Mouse (Mus musculus) myocyte (in vitro differentiated cells): ENCODE data around the gene Tead3. TPM values are rescaled to one million over a fixed set of nuclear protein-coding genes. Genes with fewer than 3 reads are reported as not detected.
A peak's percentile ranks its signal among the peaks of the same experiment; 100 is the strongest.

Source experiments
- H3K27me3 ChIP-seq: one replicate; pipeline ENCODE4 v1.6.1; 2011; ENCODE audit not compliant: control insufficient read depth, insufficient read depth, insufficient read length
- H3K36me3 ChIP-seq: one replicate; pipeline ENCODE4 v1.6.1; 2011; ENCODE audit not compliant: control insufficient read depth, insufficient read depth
- H3K4me2 ChIP-seq: one replicate; pipeline ENCODE4 v1.6.1; 2011; ENCODE audit warnings: low read depth, control low read depth
- H3K4me3 ChIP-seq: one replicate; pipeline ENCODE4 v1.5.1; 2011; ENCODE audit warnings: mild to moderate bottlenecking, control low read depth, moderate library complexity
- H3K79me2 ChIP-seq: one replicate; pipeline ENCODE4 v1.6.1; 2011; ENCODE audit not compliant: control insufficient read depth, insufficient read depth
- H3ac ChIP-seq: one replicate; pipeline ENCODE4 v1.6.1; 2011; ENCODE audit not compliant: control insufficient read depth, insufficient read length
- CEBPB ChIP-seq: IDR thresholded peaks from 2 replicates; pipeline ENCODE4 v1.6.1; 2011; ENCODE audit warnings: mild to moderate bottlenecking, moderate library complexity; ENCODE audit not compliant: poor library complexity, insufficient read depth, severe bottlenecking
- E2F4 ChIP-seq: IDR thresholded peaks from one replicate; pipeline ENCODE4 v1.6.1; 2011; ENCODE audit warnings: mild to moderate bottlenecking, control low read depth, moderate library complexity; ENCODE audit not compliant: insufficient read depth
- MAX ChIP-seq: IDR thresholded peaks from one replicate; pipeline ENCODE4 v1.6.1; 2011; ENCODE audit warnings: low read depth, mild to moderate bottlenecking, control low read depth
- MYOD1 ChIP-seq, 3 experiments: IDR thresholded peaks; one replicate each; pipeline ENCODE4 v1.6.1; 2011; ENCODE audit warnings: control low read depth in 2 of 3, low read depth in 2 of 3, mild to moderate bottlenecking in 2 of 3, moderate library complexity in 1 of 3; ENCODE audit not compliant: insufficient read length in 2 of 3, control insufficient read depth in 1 of 3
- MYOG ChIP-seq, 3 experiments: IDR thresholded peaks; one replicate each; pipeline ENCODE4 v1.6.1; 2011; ENCODE audit warnings: control low read depth in 2 of 3, low read depth in 2 of 3, mild to moderate bottlenecking in 2 of 3; ENCODE audit not compliant: insufficient read length in 2 of 3, control insufficient read depth in 1 of 3, insufficient read depth in 1 of 3
- POLR2A ChIP-seq: IDR thresholded peaks from one replicate; pipeline ENCODE4 v1.6.1; 2011; ENCODE audit warnings: low read depth, mild to moderate bottlenecking, control low read depth, moderate library complexity; ENCODE audit not compliant: insufficient read length
- POLR2AphosphoS2 ChIP-seq: IDR thresholded peaks from one replicate; pipeline ENCODE4 v1.6.1; 2011; ENCODE audit warnings: low read depth, control low read depth; ENCODE audit not compliant: insufficient read length
- REST ChIP-seq: IDR thresholded peaks from one replicate; pipeline ENCODE4 v1.6.1; 2011; ENCODE audit warnings: mild to moderate bottlenecking, control low read depth, moderate library complexity; ENCODE audit not compliant: insufficient read depth, insufficient read length
- SRF ChIP-seq: IDR thresholded peaks from one replicate; pipeline ENCODE4 v1.6.1; 2011; ENCODE audit warnings: low read depth; ENCODE audit not compliant: control insufficient read depth, insufficient read length
- TCF12 ChIP-seq: IDR thresholded peaks from one replicate; pipeline ENCODE4 v1.6.1; 2011; ENCODE audit warnings: mild to moderate bottlenecking, control low read depth; ENCODE audit not compliant: poor library complexity, insufficient read depth, severe bottlenecking
- TCF3 ChIP-seq: IDR thresholded peaks from one replicate; pipeline ENCODE4 v1.6.1; 2011; ENCODE audit warnings: low read depth, control low read depth; ENCODE audit not compliant: insufficient read length
- USF1 ChIP-seq: IDR thresholded peaks from one replicate; pipeline ENCODE4 v1.6.1; 2011; ENCODE audit warnings: low read depth, mild to moderate bottlenecking, control low read depth, moderate library complexity
- polyA plus RNA-seq: library from polyadenylated mRNA; unstranded; fragments of >200 nt; fragmentation: generic; extraction: Trizol; gene quantifications from one replicate; pipeline ENCODE4 v1.2.1, GENCODE M21; 2012; ENCODE audit warnings: missing spikeins

Gene Tead3
- polyA plus RNA-seq, 1 experiment, result 20.1 TPM

GRCm38 (mm10) chr17:28349264-28349880 lies 1.2 kb downstream of the Tead3 start:
- Histone ChIP-seq H3K79me2 (peaks cover 46% of the 10 kb centered on the region), H3K27me3 (no peaks in the 10 kb centered on the region), H3K4me3 (peak overlapping the region; percentile 73), H3K4me2 (peak overlapping the region; percentile 97), H3ac (peak overlapping the region; percentile 80), H3K36me3 (no peaks in the 10 kb centered on the region)
- no peak for TF ChIP-seq MYOG (IDR thresholded peaks at IDR 0.05; ENCODE audit: control insufficient read depth in 1 of 3, insufficient read depth in 1 of 3, insufficient read length in 2 of 3, low read depth in 2 of 3)
- no peak for TF ChIP-seq CEBPB
- TF ChIP-seq REST, result no peak
- TF ChIP-seq E2F4, result no peak
- no peak for TF ChIP-seq MAX
- TF ChIP-seq POLR2A, result no peak
- TF ChIP-seq MYOD1 (IDR thresholded peaks at IDR 0.05; ENCODE audit: control insufficient read depth in 1 of 3, insufficient read length in 2 of 3, low read depth in 2 of 3), result no peak
- no peak for TF ChIP-seq POLR2AphosphoS2
- no peak for TF ChIP-seq TCF3
- TF ChIP-seq SRF, result no peak
- no peak for TF ChIP-seq USF1
- TF ChIP-seq TCF12, result no peak

- no peak for TF ChIP-seq SRF
- no peak for TF ChIP-seq TCF3
- TF ChIP-seq POLR2AphosphoS2, result no peak
- no peak for TF ChIP-seq REST
- no peak for TF ChIP-seq MAX
- TF ChIP-seq CEBPB, result no peak
- no peak for TF ChIP-seq POLR2A
- H3K79me2 ChIP-seq, result peaks cover 57% of the 10 kb centered on the region
These were observed 2.4 kb downstream of the Tead3 start for GRCm38 (mm10) chr17:28348211-28348610.

GRCm38 (mm10) chr17:28347327-28347726 lies 3.3 kb downstream of the Tead3 start:
- no peaks in the 10 kb centered on the region for H3K36me3 ChIP-seq
- H3K27me3 ChIP-seq, result no peaks in the 10 kb centered on the region
- TF ChIP-seq CEBPB (no peak), REST (no peak), E2F4 (no peak), SRF (no peak), USF1 (no peak), TCF3 (no peak), TCF12 (no peak), MYOG (IDR thresholded peaks at IDR 0.05; ENCODE audit: control insufficient read depth in 1 of 3, insufficient read depth in 1 of 3, insufficient read length in 2 of 3, low read depth in 2 of 3) (no peak), POLR2A (no peak), MAX (no peak), POLR2AphosphoS2 (no peak), MYOD1 (IDR thresholded peaks at IDR 0.05; ENCODE audit: control insufficient read depth in 1 of 3, insufficient read length in 2 of 3, low read depth in 2 of 3) (no peak)
- H3ac ChIP-seq, result no peak overlapping the region
- peak overlapping the region; percentile 6 for H3K4me2 ChIP-seq
- H3K79me2 ChIP-seq, result peaks cover 66% of the 10 kb centered on the region
- no peak overlapping the region for H3K4me3 ChIP-seq

More at GRCm38 (mm10) chr17:28348211-28348610, 2.4 kb downstream of the Tead3 start:
- Histone ChIP-seq H3K4me2 (peak overlapping the region; percentile 97), H3K36me3 (no peaks in the 10 kb centered on the region), H3ac (no peak overlapping the region), H3K4me3 (peak overlapping the region; percentile 73), H3K27me3 (no peaks in the 10 kb centered on the region)

GRCm38 (mm10) chr17:28345882-28346281 lies 4.7 kb downstream of the Tead3 start:
- Histone ChIP-seq H3K4me2 (peak overlapping the region; percentile 72), H3K36me3 (no peaks in the 10 kb centered on the region), H3K27me3 (no peaks in the 10 kb centered on the region), H3ac (peak overlapping the region; percentile 23), H3K79me2 (peaks cover 76% of the 10 kb centered on the region), H3K4me3 (no peak overlapping the region)
- no peak for TF ChIP-seq POLR2A
- TF ChIP-seq MYOG (IDR thresholded peaks at IDR 0.05; ENCODE audit: control insufficient read depth in 1 of 3, insufficient read depth in 1 of 3, insufficient read length in 2 of 3, low read depth in 2 of 3), result peak in 1 of 3 experiments; percentile 52
- peak in 2 of 3 experiments; percentile 78 to 84 for TF ChIP-seq MYOD1 (IDR thresholded peaks at IDR 0.05; ENCODE audit: control insufficient read depth in 1 of 3, insufficient read length in 2 of 3, low read depth in 2 of 3)

GRCm38 (mm10) chr17:28345271-28345721 lies 5.3 kb downstream of the Tead3 start:
- Histone ChIP-seq H3K36me3 (no peaks in the 10 kb centered on the region), H3K27me3 (no peaks in the 10 kb centered on the region), H3K4me2 (peak overlapping the region; percentile 72), H3K79me2 (peaks cover 76% of the 10 kb centered on the region), H3K4me3 (no peak overlapping the region), H3ac (peak overlapping the region; percentile 23)
- no peak for TF ChIP-seq E2F4
- TF ChIP-seq SRF, result no peak
- TF ChIP-seq MYOD1 (IDR thresholded peaks at IDR 0.05; ENCODE audit: control insufficient read depth in 1 of 3, insufficient read length in 2 of 3, low read depth in 2 of 3), result peak in 1 of 3 experiments; percentile 3
- TF ChIP-seq MYOG (IDR thresholded peaks at IDR 0.05; ENCODE audit: control insufficient read depth in 1 of 3, insufficient read depth in 1 of 3, insufficient read length in 2 of 3, low read depth in 2 of 3), result no peak
- TF ChIP-seq POLR2AphosphoS2, result no peak
